Mouse (Mus musculus) CD8-positive naive resting alpha-beta T cell, adult 2 months (primary cell): ENCODE measurements around the gene Arl10.

Source experiments
- DNase-seq, 2 experiments: peaks; one replicate each; pipeline ENCODE4 v3.0.0; 2022; ENCODE audit warnings: low read depth in 2 of 2, low spot score in 2 of 2

The Arl10 gene

DNA sequence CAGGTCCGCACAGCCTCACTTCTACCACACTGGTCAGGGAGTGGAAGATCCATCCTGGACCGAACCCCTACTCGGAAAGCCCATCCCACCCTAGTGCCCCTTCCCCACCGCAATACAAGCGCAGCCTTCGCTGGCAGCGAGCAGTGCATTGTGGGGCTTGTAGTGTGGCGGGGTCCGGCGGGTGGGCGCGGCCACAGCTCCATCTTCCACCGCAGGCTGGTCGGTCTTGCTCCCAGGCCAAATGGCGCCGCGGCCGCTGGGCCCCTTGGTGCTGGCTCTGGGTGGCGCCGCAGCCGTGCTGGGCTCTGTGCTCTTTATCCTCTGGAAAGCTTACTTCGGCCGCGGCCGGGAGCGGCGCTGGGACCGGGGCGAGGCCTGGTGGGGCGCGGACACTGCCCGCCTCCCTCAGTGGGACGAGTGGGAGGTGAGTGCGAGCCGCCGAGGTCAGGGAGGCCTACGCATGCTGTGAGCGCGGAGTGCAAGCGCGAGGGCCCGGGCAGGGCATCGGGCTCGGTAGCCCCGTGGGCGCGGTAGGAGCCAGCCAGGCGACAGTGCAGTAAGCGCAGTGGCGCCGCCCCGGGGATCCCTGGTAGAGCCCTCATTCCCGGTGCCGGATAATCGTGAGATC, at the start of gene Arl10:
Gene Arl10, plus strand, starts transcription at position 162 of the 628 bp plus-strand sequence.
- DNase-seq: peak; percentile 5 to 15

DNA sequence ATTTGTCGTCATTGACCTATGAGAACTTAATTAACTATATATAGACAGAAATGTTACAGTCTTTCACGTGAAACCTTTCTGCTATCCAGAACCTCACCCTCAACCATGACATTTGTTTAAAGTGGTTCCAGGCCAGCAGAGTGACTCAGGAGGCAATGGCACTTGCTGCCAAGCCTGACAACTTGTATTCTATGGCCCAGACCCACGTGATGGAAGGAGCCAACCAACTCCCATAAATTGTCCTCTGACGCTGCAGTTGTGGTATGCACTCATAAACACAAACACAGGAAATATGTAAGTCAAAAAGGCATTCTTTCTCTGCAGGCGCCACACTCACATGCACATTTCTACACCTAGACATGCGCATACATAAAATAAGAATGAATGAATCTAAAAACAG, 47.7 kb upstream of the Arl10 start:
- no peak for DNase-seq

DNA sequence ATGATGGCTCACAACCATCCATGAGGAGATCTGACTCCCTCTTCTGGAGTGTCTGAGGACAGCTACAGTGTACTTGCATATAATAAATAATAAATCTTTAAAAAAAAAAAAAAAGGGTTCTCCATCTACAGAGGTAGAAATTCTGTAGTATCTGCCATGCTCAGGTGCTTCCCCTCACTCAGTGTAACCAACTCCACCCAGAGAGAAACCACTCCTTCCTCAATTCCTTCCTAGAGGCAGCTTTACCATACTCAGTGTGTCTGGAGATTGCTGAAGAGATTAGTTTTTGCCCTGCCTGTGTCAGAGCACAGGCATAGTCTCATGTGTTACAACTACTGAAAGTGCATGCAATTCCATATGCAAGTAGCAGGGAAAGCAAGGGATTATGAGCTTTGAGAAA, 42.7 kb upstream of the Arl10 start:
- no peak for DNase-seq

DNA sequence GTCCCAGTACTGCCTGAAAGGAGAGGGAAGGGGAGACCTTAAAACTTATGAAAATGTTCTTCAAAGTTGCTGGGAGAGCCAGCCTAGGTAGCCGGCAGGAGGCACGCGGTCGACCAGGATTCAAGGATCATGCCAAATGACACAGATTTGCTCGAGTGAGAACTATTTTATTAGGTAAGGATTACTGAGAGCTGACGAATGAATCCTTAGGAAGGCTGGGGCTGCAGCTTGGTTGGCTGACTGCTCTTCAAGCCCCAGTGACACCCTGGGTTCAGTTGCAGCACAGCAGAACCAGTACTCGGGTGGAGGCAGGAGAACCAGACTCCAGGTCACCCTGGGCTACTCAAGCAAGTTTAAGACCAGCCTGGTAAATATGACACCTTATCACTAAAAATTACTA, 26.8 kb upstream of the Arl10 start:
- DNase-seq: no peak

DNA sequence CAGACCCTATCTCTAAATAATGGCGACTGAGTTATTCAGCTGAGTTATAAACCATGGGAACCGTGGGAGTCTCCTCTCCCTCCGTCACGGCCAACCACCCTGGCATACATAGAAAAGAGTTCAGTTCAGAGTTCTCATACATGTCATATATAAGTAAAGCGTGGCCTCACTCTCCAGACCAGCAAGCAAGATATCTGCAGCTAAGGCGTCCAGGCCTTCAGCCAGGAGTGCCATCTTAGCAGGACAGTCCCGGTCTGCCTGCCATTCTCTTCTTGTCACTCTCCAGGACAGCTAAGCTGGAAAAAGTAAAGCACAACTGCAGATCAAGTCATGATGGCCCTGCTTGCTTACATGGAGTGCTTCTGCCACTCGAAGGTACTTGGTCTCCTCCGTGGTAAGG, 18.6 kb upstream of the Arl10 start:
- no peak for DNase-seq

DNA sequence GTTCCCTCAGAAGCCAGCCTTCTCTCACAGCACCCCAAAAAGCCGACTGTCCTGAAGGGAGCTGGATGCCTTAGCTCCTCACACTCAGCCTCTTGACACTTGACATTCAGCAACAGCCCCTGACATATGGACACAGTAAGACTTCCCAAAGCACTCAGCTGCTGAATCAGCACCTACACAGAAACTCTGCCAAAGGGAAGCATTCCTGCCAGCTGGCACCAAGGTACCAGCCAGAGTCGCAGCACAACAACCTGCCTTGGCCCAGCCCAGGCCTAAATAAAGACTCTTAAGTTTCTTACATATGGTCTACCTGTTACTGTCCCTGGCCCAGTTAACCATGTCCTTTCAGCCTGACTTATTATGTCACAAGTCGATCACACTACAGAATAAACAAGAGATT, 18.0 kb upstream of the Arl10 start:
- no peak for DNase-seq

DNA sequence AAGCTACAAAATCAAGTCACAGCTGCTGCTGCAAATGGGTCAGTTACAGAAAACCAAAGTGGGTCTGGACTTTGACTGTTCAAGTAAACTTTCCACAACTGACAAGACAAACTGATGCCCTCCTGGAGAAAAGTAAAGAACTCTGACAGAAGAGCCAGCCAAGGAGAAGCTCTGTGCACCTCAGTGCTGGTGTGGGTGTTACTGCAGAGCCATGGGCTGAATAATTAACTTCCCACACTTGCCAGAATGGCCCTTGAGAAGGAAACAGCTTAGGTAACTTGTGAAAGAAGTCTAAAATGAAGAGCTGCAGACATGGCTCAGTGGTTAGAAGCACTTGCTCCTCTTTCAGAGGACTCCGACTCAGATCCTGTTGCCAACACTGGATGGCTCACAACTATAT, 17.2 kb upstream of the Arl10 start:
- DNase-seq: no peak

DNA sequence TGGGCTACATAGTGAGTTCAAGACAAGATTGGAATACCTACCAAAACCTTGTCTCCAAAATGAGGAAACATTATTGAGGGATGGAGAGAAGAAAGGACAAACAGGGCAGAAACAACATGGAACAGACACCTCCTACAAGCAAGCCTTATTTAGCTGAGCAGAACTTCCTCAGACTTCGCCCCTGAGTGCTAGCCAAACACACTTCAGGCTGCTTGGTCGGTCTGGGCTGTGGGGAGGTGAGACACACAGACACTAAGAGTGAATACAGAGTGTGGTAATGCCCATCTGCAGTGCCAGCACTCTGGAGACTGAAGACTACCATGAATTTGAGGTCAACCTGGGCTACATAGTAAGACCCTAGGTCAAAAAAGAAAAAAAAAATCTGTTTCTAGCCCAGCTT, 15.2 kb upstream of the Arl10 start:
- no peak for DNase-seq

DNA sequence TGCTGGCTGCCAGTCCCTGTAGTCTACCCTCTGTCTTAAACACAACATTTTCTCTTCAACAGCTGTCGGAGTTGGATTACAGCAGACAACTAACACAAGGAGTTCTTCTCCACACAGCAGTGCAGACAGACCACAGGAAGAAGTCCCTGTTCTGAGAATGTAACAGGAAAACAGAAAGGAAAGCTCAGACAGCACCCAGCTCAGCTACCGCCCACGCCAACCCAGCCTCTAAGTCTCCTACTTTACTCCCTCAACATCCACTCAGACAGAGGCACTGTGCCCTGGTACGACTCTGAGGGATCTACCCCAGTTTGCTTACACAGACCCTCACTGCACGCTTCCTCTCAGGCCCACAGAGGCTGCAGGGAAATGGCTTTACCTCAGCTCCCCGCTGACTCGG, 14.2 kb upstream of the Arl10 start:
- DNase-seq: no peak

DNA sequence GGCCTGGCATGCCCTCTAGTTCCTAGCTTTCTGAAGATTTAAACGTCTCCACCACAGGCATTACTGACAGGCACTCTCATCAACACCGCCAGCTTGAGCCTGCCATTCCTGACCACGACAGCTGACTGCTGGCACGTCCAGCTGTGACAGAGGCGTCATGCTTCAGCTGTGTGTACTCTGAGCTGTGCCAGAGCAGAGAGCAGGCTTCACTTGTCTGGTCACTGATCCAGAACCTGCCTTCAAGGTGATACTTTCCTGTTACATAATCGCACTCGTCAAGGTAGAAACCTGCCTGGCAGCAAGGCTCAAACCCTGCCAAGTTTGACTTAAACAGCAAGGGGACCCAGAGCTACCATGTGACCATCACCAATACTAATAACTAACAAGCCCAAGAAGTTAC, 12.3 kb upstream of the Arl10 start:
- no peak for DNase-seq

DNA sequence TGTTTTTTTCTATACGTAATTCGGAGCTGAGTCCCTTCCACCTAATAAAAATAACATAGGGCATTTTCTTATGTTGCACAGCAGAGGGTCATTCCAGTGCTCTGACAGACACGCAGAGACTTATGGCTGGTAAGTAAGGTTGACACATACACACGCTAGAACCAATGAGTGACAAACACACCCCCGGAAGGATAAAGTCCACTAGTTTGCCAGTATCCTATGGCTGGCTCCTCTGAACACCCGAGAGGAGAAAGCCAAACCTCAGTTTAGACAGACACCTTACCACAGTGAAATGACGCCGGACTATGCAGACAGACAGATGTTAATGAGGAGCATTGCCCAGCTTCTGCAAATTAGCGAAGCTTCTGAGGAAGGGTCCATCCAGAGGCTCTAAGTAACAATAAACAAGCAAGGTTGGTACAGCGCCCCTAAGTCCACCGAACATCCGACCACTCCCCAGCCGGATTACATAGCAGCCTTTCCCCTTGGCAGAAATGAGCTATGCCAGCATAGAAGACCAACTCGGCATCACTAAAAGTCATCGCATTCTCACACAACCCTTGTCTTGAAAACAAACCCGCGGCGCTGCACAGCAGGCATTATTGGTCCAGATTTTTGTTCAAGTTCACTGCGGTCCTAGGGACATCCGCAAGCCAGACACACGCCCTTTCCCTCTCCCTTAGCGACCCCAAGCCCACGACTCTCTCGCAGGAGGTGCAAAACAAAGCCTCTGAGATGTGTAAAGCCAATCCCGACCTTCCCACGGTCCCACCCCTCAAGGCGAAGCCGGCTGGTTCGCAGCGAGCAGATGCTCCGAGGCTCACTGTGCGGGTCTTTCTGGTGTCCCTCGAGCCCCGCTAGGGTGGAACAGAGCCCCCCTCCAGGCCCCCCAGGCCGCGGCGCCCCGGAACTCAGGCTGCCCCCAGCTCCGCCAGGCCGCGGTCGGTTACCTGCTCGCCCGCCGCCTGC, 10.3 kb upstream of the Arl10 start:
- peak in 1 of 2 experiments; percentile 6 for DNase-seq

DNA sequence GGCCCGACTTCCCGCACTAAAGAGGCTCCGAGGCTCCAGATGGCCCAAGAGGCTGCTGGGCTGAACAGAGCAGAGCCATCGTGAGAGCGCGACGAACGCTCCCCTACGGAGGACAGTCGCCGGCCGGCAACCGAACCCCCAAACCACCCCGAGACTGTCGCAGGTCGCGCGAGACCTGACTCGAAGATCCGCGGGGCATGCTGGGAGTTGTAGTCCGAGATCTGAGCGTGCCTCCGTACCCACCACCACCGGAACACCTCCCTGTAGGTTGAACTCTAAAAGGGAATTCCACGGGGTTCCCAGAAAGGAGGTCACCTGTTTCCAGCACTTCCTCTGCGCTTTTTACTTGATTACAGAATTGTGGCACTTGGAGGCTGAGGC, 9.6 kb upstream of the Arl10 start, which contains the start of gene 4833439L19Rik:
Gene 4833439L19Rik, minus strand, starts transcription at position 235 of the 381 bp plus-strand sequence.
- peak; percentile 88 to 94 for DNase-seq

DNA sequence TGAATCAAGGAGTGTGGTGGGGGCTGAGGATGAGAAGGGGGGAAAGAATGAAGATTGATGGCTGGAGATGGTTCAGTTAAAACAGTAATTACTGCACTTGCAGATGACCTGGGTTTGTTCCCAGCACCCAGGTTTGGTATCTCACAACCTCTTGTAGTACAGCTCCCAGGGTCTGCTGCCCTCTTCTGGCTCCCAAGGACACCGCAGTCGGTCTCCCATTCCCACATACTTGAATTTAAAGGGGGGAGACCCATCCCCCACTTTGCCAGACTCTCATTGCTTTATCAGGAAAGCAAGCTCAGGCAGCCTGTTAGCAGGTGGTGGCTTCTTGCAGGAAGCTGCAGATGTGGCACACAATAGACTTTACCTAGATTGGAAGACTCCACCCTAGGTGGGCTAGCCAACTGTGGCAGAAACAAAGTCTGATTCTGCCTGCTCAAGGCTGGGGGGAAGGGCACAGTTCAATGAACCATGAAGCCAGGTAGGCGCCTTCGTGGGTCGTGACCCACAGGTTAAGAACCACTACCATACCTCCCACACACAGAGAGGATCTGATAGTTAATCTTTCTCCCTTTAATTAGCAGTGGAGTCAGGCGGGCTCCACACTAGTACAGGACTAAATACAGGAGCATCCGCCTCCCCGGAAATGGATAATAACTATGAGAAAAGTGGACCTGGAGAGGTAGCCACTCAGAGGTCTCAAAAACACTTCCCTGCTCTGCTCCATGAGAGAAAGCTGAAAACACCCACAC, 9.0 kb upstream of the Arl10 start:
- peak in 1 of 2 experiments; percentile 16 for DNase-seq

DNA sequence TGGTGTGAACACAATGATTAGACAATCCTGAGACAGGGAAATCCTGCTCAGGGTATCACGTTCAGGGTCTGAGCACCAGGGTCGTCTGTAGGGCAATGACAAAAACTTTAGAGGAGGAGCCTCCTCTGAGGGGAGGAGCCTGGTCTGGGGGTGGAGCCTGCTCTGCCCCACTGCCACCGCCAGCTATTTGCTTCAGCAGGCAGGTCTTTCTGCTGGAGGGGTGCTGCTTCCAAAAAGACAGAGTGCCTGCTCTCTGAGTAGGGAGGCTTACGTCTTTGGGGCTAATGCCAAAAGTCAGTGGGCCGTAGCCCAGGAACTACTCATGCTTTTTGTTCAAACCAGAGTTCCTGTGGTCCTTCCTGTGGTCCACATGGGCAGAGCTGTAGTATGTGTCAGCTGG, 6.4 kb upstream of the Arl10 start:
- DNase-seq: no peak

DNA sequence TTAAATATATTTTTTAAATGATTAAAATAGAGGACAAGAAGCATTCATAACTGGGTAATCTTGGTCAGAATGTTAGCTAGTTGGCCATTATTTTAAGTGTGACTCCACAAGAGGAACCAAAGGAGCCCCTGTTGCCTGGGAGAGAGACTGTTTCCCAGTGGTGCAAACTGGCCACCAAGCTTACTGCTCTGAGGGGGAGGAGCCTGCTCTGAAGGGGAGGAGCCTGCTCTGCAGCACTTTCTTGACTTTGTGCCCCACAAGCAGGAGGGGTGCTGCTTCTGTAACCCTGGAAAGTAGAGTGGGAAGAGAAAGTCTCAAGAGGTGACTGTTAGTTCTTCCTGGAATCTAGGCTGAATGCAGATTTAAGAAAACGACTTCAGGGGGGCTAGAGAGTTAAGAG, 5.5 kb upstream of the Arl10 start:
- DNase-seq: no peak

DNA sequence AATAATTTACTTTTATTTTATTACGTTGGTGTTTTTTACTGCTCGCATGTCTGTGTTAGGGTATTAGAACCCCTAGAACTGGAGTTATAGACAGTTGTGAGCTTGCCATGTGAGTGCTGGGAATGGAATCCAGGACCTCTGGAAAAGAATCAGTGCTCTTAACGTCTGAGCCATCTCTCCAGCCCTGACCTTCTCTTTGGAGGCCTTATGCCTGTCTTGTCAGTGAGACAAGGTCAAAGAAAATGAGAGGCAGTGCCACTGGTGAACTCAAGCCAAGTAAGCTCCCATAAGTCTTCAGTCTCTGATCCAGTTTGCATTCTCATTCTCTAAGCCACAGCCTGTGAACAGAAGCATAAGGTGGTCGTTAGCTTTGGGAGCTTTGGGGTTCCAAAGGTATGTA, 4.1 kb upstream of the Arl10 start:
- DNase-seq: no peak

DNA sequence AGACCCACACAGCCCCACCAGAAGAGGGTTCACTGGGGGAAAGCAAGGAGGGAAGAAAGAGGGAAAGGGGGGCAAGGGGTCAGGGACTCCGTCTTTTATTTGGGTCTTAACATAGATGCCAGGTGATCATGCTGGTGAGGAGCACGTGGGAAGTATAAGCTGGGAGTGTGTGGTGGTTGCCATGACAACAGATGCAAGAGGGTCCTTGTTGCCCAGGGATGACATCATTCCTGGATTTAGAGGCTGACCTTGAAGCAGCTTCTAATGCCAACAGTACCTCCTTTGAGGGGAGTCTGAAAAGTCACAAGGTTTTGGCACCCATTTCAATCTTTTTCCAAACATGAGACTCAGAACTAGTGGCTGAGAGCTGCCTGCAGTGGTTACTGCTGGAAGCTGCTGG, 3.2 kb upstream of the Arl10 start:
- DNase-seq: no peak

DNA sequence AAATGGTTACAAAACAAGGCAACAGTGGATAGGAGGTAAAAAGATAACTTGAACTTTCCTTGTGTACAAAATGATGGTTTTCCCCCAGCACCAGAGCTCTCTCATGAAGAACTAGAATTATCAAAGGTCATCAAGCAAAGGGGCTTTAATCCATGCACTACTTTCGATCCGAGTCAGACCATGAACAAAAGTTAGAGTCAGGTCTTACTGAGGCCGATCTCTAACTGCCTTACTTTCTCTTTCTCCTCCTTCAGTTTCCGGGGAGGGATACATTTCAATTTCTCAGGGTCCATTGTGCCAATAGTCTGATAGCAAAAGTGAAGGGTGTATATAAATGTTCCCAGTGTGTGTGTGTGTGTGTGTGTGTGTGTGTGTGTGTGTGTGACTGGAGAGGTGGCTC, 2.2 kb upstream of the Arl10 start:
- DNase-seq: no peak

DNA sequence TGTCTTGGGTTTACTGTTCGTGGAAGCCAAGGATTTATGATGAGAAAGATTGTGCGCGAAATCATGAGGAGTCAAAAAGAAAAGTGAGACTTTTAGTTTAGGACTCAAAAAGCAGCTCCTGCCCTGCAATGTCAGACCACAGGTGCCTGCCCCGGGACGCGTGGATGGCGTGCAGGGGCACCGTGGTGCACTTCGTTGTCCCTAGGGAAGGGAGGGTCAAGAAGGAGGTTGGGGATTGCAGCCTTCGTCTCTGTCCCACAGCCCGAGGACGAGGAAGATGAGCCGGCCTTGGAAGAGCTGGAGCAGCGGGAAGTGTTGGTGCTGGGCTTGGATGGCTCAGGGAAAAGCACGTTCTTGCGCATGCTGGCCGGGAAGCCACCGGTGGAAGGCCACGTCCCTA, 674 bp downstream of the Arl10 start:
- no peak for DNase-seq

DNA sequence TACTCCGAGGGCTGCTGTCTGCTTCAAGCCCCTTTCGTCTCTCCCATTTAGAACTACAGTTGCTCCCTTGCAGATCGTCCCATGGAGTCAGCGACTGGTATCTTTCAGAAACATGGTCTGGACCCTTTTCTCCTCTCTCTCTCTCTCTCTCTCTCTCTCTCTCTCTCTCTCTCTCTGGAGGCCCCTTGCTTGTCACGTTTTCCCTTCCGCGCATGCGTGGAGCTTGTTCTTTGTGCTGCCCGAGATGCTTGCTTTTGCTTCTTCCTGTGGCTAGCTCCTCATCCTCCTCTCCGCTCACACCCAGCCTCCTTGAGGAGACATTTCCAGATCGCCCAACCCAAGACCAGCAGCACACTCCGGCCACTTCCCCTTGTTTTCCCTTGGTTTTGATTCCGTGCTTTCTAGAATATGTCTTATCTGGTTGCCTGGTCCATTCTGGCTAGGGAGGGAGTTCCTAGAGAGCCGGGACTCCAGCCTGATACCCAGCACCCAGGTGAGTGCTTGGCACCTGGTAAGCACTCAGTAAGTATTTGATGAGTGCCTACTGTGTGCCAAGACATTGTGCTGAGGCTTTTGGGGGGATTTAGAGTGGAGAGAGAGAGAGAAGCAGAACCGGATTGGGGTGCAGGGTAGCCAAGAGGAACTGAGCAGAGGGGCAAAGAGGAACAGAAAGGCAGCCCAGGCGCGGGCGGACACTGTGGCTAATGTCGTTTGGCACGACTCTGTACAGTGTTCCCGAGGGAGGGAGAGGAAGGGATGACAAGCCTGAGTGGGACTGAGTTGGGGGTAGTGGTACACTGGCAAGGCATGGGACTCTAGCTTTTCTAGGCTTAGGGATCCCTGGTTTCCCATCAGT, 3.1 kb downstream of the Arl10 start:
- no peak for DNase-seq

DNA sequence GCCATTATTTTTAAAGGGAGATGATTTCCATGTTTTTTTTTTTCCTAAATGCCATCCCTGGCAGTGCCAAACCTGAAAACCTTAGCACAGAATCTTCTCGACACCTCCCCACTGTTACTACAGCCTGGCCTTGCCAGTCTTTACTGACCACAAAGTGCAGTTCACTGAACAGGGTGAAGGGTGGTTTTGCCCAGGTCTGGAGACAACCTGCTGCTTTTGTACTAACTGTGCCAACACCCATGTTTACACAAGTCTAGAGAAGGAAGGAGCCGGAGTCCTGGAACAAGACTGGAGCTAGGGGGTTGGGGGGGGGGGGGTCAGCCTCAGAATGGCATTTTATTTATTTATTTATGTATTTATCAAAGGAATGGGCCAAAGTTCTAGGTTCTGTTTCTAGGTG, 6.6 kb downstream of the Arl10 start:
- DNase-seq: no peak
